Mouse (Mus musculus) embryonic fibroblast, embryonic 13.5 days (primary cell): ENCODE data around the gene Eed.

Source experiments
- CTCF ChIP-seq: IDR thresholded peaks from 2 replicates; pipeline ENCODE4 v1.5.1; 2011; ENCODE audit warnings: mild to moderate bottlenecking, control low read depth, low read length, moderate library complexity, borderline replicate concordance; ENCODE audit not compliant: insufficient read depth
- POLR2A ChIP-seq: IDR thresholded peaks from 2 replicates; pipeline ENCODE4 v1.6.1; 2011; ENCODE audit warnings: low read depth, mild to moderate bottlenecking, control low read depth, low read length, moderate library complexity

- TF ChIP-seq CTCF (no peak), POLR2A (no peak)
Measured at GRCm38 (mm10) chr7:89993091-89993490, 12.3 kb upstream of the Eed start.
